Mouse (Mus musculus) lung, postnatal 36 days (tissue): ENCODE measurements around the gene Btd.

Source experiments
- DNase-seq: peaks from one replicate; pipeline ENCODE4 v3.0.0; 2022; ENCODE audit warnings: mixed read lengths

The Btd gene

GRCm38 (mm10) chr14:31647991-31648390 is 7.2 kb downstream of the Btd start:
- DNase-seq, result no peak

- DNase-seq, result no peak
Observed at GRCm38 (mm10) chr14:31650347-31650746, 9.5 kb downstream of the Btd start.

DNA sequence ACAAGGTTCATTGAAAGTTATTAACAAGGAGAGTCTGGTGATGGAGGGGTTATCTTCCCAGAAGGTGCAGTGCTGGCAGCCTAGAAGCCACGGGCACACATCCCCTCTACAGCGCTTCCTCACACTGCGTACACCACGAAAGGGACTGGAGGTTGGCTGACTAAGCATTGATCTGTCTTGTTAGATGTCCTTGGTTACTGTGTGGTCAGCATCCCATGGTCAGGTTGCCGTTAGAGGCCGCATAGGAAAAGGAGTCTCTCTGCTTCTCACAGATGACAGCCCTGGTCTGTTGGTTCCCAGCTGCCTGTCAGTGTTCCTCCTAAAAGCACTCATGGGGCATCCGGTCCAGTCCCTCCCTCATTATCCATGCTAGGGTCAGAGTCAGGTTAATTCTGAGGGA is 10.4 kb downstream of the Btd start:
- no peak for DNase-seq

- DNase-seq, result no peak
Observed at GRCm38 (mm10) chr14:31652106-31652505, 11.3 kb downstream of the Btd start.

DNA sequence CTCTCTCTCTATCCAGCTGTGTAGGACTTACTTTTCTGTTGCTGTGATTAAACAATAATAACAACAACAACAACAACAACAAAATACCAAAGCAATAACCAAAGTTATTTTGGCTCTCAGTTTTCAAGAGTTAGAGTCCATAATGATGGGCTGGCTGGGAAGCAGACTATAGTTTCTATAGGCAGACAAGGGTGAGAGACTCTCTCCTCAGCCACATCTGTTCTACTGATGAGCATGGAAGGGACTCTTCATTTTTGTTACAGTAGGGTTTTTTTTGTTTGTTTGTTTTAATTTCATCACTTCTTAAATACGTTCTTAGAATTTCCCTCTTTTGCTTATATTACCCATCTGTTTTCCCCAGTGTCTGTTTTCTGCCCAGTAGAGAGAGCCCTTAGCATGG is 11.8 kb downstream of the Btd start:
- DNase-seq, result no peak

- DNase-seq, result no peak
Observed at GRCm38 (mm10) chr14:31653101-31653875, 12.5 kb downstream of the Btd start.

DNA sequence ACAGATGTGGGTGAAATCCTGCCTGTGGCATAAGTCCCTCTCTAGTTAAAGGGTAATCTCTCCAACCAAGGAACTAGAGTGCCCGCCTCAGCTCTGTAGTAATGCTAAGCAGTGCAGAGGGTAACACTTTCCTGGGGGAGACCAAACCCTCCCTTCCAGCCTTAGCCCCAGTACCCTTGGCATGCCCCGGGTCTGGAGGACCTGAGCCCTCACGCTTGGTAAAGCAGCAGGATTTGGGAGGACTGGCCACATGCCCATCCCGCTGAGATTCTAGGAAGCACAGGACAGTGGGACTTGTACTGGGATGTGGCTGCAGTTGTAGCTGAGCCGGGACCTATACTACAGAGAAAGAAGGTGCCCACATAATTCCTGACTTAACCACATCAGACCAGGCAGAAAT is 14.0 kb downstream of the Btd start:
- DNase-seq, result no peak

GRCm38 (mm10) chr14:31655406-31655805 is 14.6 kb downstream of the Btd start:
- DNase-seq, result no peak

GRCm38 (mm10) chr14:31656386-31656785 is 15.6 kb downstream of the Btd start:
- no peak for DNase-seq

GRCm38 (mm10) chr14:31656857-31657645 is 16.2 kb downstream of the Btd start:
- DNase-seq, result peak; percentile 86

GRCm38 (mm10) chr14:31658126-31658680 is 17.4 kb downstream of the Btd start:
- DNase-seq, result no peak

- DNase-seq, result no peak
Observed at GRCm38 (mm10) chr14:31659501-31660181, 18.8 kb downstream of the Btd start.

DNA sequence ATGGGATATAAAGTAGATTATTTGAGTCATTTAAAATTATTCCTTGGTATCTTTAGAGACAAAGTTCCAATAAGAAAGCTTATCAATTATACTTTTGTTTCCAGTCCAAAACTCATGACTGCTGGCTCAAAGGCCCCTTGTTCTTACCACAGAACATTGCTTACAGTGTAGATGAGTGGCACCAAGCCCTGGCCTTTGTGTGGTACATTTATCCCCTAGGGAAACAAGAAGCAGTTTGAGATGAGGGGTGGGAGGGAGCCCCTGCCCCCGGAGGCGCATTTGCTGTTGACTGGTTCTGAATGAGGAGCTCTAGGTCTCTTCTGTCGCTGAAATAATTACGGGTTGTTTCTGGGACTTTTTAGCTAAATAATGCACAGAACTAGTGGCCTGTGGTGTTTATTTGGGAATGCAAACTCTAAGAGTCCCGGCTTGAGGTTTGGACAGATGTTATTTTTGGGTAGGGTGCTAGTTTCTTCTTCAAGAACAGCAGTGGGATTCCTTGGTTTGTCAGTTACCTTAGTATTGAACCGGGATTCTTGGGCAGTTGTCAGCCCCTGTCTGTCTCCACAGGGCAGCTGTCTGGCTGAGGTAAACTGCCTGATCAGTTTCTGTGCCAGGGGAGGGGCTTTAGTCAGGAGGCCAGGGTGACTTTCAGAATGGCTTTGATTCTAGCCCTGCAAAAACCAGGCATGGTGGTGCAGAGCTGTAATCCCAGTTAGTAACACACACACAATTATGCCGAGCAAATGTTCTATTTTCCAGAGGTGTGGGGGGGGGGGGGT is 19.7 kb downstream of the Btd start:
- no peak for DNase-seq

GRCm38 (mm10) chr14:31661671-31662554 is 21.1 kb downstream of the Btd start:
- peak; percentile 86 for DNase-seq

DNA sequence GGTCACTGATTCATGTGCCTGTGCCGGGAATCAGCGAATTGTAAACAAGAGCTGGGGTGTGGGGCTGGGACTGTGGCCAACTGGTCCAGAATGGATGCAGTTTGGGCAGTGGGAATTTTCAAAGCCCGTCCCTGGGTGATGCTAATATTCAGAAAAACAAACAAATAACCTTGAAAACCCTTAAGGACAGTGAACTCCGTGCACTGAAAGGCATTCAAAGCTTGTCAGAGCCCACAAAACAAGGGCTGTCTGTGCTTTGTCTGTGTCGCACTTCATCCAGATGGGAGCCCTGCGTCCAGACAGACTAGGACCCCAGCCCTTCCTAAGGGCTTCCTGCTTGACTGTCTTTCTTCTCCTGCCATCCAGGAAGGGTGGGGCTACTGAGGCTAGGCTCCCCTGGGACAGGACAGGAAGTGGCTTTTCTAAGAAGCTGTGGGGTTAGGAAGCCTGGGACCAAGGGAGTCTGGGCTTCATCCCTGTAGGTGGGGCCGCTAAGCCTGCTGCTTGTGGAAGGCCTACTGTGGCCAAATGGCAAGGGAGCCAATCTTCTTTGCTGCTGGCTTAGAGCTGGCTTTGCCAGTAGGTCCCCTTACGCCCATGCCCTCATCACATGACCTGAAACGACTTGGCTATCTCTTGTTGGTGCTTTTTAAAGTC is 21.9 kb downstream of the Btd start:
- peak; percentile 92 for DNase-seq

- DNase-seq, result no peak
Observed at GRCm38 (mm10) chr14:31663376-31664099, 22.7 kb downstream of the Btd start.

DNA sequence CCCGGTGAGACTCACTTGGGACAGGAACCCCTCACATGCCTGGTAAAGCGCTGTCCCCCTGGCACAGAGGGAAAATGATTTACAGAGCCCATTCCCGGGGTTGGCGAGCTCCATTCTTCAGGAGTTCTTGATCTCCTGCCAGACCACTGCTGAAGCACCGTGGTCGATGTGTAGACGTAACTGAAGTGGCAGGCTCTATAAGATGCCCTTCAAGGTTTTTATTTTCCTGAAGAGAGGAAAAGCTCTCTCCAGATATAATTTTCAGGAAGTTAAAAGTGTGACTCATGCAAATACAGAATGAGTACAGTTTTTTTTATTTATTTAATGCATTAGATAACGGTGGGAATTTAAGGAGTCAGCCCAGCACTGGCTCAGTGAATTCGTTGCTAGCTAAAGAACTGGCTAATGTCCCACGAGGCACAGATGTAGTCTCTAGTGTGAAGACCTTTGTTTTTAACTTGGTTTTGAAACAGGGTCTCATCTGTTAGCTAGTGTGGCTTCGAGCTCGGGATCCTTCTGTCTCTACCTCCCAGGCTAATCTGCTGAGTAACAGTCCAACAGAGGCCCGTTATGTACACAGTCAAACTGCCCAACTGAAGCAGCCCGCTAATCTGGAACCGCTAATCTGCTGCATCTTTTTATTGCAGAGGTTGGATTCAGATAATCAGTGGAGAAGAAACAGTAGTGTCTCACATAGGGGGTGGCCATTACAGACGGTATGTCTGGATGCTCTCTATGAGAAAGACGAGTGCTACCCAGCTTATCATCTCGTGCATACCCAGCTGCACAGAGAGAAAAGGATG is 23.5 kb downstream of the Btd start:
- DNase-seq, result no peak

- no peak for DNase-seq
Observed at GRCm38 (mm10) chr14:31664903-31665565, 24.2 kb downstream of the Btd start.

DNA sequence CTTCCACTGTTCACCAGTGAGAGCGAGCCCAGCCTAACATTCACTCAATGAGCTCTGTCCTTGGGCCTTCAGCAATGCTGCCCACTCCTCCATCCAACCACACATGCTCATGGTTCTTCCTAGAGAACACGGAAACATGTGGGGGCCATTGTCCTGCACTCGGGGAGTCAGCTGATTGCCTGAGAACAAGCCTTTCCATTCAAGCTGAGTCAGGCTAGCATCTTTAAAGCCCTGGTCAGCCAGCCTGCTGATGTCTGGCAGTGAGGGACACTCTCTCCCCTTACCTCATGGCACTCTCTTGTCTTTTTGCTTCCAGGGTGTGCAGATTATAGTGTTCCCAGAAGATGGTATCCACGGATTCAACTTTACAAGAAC is 24.7 kb downstream of the Btd start:
- no peak for DNase-seq
